Mouse (Mus musculus): ENCODE results near the gene Sema3a.

DNA sequence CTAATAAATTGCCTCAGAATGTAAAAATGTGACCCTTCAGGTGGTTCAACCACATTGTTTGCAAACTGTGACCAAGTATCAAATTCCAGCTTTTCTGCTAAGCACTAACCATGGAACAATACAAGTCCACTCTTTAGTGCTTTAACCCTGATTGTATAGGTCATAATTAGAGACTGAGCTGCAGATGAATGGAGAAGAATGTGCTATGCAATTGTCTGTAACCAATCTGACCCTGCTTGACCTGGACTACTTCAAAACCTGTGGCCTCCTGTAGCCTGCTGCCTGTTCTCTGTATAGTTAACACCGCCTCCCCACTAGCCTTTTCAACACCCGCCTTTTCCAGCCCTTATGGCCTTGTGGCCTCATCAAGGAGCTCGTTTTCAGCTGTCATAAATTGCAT is 72.7 kb downstream of the Sema3a start:
- no peak for TF ChIP-seq POLR2A (IDR thresholded peaks at IDR 0.05; ENCODE audit: borderline replicate concordance, extremely low read depth, low read depth, low read length)
- TF ChIP-seq CTCF (IDR thresholded peaks at IDR 0.05; ENCODE audit: insufficient read depth, low read length) = no peak

Measured in lung, adult 2 months (tissue).